Mouse (Mus musculus) heart, postnatal 0 days (tissue): ENCODE measurements around the gene Inpp4a.

Experiments used
- CTCF ChIP-seq: IDR thresholded peaks from 2 replicates; pipeline ENCODE4 v1.5.1; 2016; ENCODE audit warnings: antibody characterized with exemption, control low read depth, low read depth
- EP300 ChIP-seq: IDR thresholded peaks from 2 replicates; pipeline ENCODE4 v1.6.1; 2016; ENCODE audit warnings: antibody characterized with exemption, low read depth

GRCm38 (mm10) chr1:37305691-37306287 lies 6.1 kb downstream of the Inpp4a start:
- TF ChIP-seq CTCF (no peak), EP300 (no peak)
